Mouse (Mus musculus) intestine, embryonic 15.5 days (tissue): ENCODE measurements around the gene Mitd1. TPM values are rescaled to one million over a fixed set of nuclear protein-coding genes. Genes with fewer than 3 reads are reported as not detected.

Experiments used
- ATAC-seq: fragments of 200-750 bp; cut with Nextera tagmentation; 2 replicates; pipeline ENCODE4 v1.8.0; 2017; ENCODE audit warnings: moderate TSS enrichment, moderate library complexity
- H3K27ac ChIP-seq: fragments of 300-500 bp; sonication (generic); 2 replicates; pipeline ENCODE4 v1.5.1; 2015; ENCODE audit warnings: mild to moderate bottlenecking, inconsistent platforms
- H3K27me3 ChIP-seq: fragments of 300-500 bp; sonication (generic); replicated peaks from 2 replicates; pipeline ENCODE4 v1.6.1; 2015; ENCODE audit warnings: inconsistent platforms
- H3K36me3 ChIP-seq: fragments of 300-500 bp; sonication (generic); 2 replicates; pipeline ENCODE4 v1.6.1; 2015; ENCODE audit warnings: inconsistent platforms
- H3K4me1 ChIP-seq: fragments of 300-500 bp; sonication (generic); replicated peaks from 2 replicates; pipeline ENCODE4 v1.6.1; 2015; ENCODE audit warnings: inconsistent platforms
- H3K4me2 ChIP-seq: fragments of 300-500 bp; sonication (generic); replicated peaks from 2 replicates; pipeline ENCODE4 v1.6.1; 2015; ENCODE audit warnings: mild to moderate bottlenecking, inconsistent platforms
- H3K4me3 ChIP-seq: fragments of 300-500 bp; sonication (generic); replicated peaks from 2 replicates; pipeline ENCODE4 v1.5.1; 2015; ENCODE audit warnings: inconsistent platforms
- H3K9ac ChIP-seq: fragments of 300-500 bp; sonication (generic); 2 replicates; pipeline ENCODE4 v1.6.1; 2015; ENCODE audit warnings: inconsistent platforms
- H3K9me3 ChIP-seq: fragments of 300-500 bp; sonication (generic); 2 replicates; pipeline ENCODE4 v1.6.1; 2016; ENCODE audit warnings: inconsistent platforms
- WGBS: fragments of 180-500 bp; shearing (Covaris S2); methylation state at CpG from one replicate; pipeline ENCODE4 v1.1.7; 2015; 5-methylcytosine and 5-hydroxymethylcytosine counted together
- polyA plus RNA-seq: library from polyadenylated mRNA; unstranded; fragments of >200 nt; fragmentation: Nextera tagmentation; extraction: Ambion mirVana; gene quantifications from 2 replicates; pipeline ENCODE4 v1.2.1, GENCODE M21; 2015

Gene Mitd1
- polyA plus RNA-seq = 29.7 and 29.8 TPM in 2 replicates

- ATAC-seq = peak; percentile 93
- Histone ChIP-seq H3K9ac (peak within 1 kb of the TSS; percentile 66), H3K9me3 (no peaks in the 10 kb centered on the region), H3K27me3 (no peaks in the 10 kb centered on the region), H3K4me2 (peak within 1 kb of the TSS; percentile 68), H3K36me3 (peaks cover 6% of the 10 kb centered on the region; the same call in 1 of the 2 replicates), H3K4me1 (peaks cover 11% of the 10 kb centered on the region), H3K27ac (peak within 1 kb of the TSS; percentile 86), H3K4me3 (peak within 1 kb of the TSS; percentile 72)
- WGBS = under 1% methylated on average over 40 of the region's 41 CpGs
Observed at GRCm38 (mm10) chr1:37890025-37890652, at the start of gene Mitd1, which contains the start of gene Mrpl30. Mitd1 (minus strand) TSS chr1:37890411. Mrpl30 (plus strand) TSS chr1:37890477.

GRCm38 (mm10) chr1:37931806-37932205 lies 41.6 kb upstream of the Mitd1 start:
- ATAC-seq = peak; percentile 89
- Histone ChIP-seq H3K36me3 (no peaks in the 10 kb centered on the region), H3K4me3 (no peak overlapping the region), H3K9me3 (no peaks in the 10 kb centered on the region), H3K4me2 (no peak overlapping the region), H3K27ac (no peak overlapping the region), H3K4me1 (no peaks in the 10 kb centered on the region), H3K9ac (no peak overlapping the region), H3K27me3 (no peaks in the 10 kb centered on the region)
- WGBS = 22% methylated on average over 3 of the region's 3 CpGs

DNA sequence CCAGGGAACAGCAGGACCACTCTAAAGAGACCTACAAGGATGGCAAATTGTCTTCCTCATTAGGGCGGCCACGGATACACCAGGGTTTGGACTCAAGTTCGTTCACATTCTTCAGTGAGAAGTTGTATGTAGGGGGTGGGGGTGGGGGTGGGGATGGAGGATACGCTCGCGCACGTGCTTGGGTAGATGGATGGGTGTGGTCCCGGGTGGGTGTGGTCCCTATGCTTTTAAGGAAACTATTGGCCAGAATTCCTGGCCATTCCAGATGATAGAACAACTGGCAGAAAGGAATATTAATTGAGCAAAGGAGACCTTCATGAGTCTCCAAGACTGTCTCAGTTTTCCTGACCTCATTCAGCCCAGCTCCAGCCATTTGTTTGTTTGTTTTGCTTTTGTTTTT lies 35.8 kb upstream of the Mitd1 start:
- H3K9ac ChIP-seq = no peak overlapping the region
- no peak for ATAC-seq
- H3K27ac ChIP-seq = no peak overlapping the region
- no peaks in the 10 kb centered on the region for H3K9me3 ChIP-seq
- 79% methylated on average over 8 of the region's 8 CpGs for WGBS
- H3K4me2 ChIP-seq = no peak overlapping the region
- no peaks in the 10 kb centered on the region for H3K36me3 ChIP-seq
- H3K27me3 ChIP-seq = no peaks in the 10 kb centered on the region
- no peaks in the 10 kb centered on the region for H3K4me1 ChIP-seq
- H3K4me3 ChIP-seq = no peak overlapping the region

GRCm38 (mm10) chr1:37922536-37922935 lies 32.3 kb upstream of the Mitd1 start:
- Histone ChIP-seq H3K9ac (no peak overlapping the region), H3K4me2 (no peak overlapping the region), H3K36me3 (no peaks in the 10 kb centered on the region), H3K4me1 (no peaks in the 10 kb centered on the region), H3K9me3 (no peaks in the 10 kb centered on the region), H3K27me3 (no peaks in the 10 kb centered on the region), H3K4me3 (no peak overlapping the region), H3K27ac (no peak overlapping the region)
- WGBS = 55% methylated on average over 8 of the region's 8 CpGs
- ATAC-seq = no peak

GRCm38 (mm10) chr1:37918096-37918495 lies 27.9 kb upstream of the Mitd1 start:
- Histone ChIP-seq H3K27me3 (no peaks in the 10 kb centered on the region; the same call in 1 of the 2 replicates), H3K4me1 (no peaks in the 10 kb centered on the region), H3K27ac (no peak overlapping the region), H3K4me2 (no peak overlapping the region), H3K36me3 (no peaks in the 10 kb centered on the region), H3K4me3 (no peak overlapping the region), H3K9me3 (no peaks in the 10 kb centered on the region), H3K9ac (no peak overlapping the region)
- 50% methylated on average over 6 of the region's 6 CpGs for WGBS
- no peak for ATAC-seq

DNA sequence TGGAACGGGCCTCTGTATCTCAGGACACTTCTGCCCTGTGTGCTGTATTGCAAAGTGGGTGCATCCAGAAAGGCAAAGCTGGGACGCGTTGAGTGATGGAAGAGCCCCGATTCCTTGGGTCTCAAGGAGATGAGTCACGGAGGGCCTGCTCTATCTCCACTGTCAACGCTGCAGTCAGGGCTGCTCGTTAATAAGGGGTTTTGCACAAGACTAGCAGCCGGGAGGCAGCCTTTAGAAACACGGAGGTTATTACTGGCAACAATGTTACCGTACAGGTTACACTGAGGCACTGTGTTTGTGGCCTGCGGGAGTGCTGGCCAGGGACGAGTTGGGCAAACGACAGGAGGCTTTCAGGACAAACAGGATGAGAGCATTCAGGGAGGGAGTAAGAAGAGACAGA lies 27.5 kb upstream of the Mitd1 start:
- no peak for ATAC-seq
- WGBS = 54% methylated on average over 13 of the region's 13 CpGs
- H3K9me3 ChIP-seq = no peaks in the 10 kb centered on the region

GRCm38 (mm10) chr1:37916393-37916792 lies 26.2 kb upstream of the Mitd1 start, which contains the start of gene Lyg2:
Lyg2 (minus strand) TSS chr1:37916493.
- no peaks in the 10 kb centered on the region; the same call in 1 of the 2 replicates for H3K27me3 ChIP-seq
- WGBS = 74% methylated on average over 5 of the region's 5 CpGs

More for the DNA sequence above, 27.5 kb upstream of the Mitd1 start:
- Histone ChIP-seq H3K4me2 (no peak overlapping the region), H3K27me3 (no peaks in the 10 kb centered on the region; the same call in 1 of the 2 replicates), H3K36me3 (no peaks in the 10 kb centered on the region), H3K4me3 (no peak overlapping the region), H3K9ac (no peak overlapping the region), H3K27ac (no peak overlapping the region), H3K4me1 (no peaks in the 10 kb centered on the region)

GRCm38 (mm10) chr1:37912751-37913150 lies 22.5 kb upstream of the Mitd1 start:
- no peak for ATAC-seq
- 83% methylated on average over 2 of the region's 2 CpGs for WGBS
- H3K4me3 ChIP-seq = no peak overlapping the region
- H3K9me3 ChIP-seq = no peaks in the 10 kb centered on the region
- no peaks in the 10 kb centered on the region for H3K36me3 ChIP-seq
- no peak overlapping the region for H3K27ac ChIP-seq
- no peak overlapping the region for H3K9ac ChIP-seq
- no peak overlapping the region for H3K4me2 ChIP-seq
- no peaks in the 10 kb centered on the region; the same call in 1 of the 2 replicates for H3K27me3 ChIP-seq
- H3K4me1 ChIP-seq = no peaks in the 10 kb centered on the region

More at GRCm38 (mm10) chr1:37916393-37916792, 26.2 kb upstream of the Mitd1 start, which contains the start of gene Lyg2:
- Histone ChIP-seq H3K9me3 (no peaks in the 10 kb centered on the region), H3K9ac (no peak within 1 kb of the TSS), H3K36me3 (no peaks in the 10 kb centered on the region), H3K27ac (no peak within 1 kb of the TSS), H3K4me1 (no peaks in the 10 kb centered on the region), H3K4me3 (no peak within 1 kb of the TSS), H3K4me2 (no peak within 1 kb of the TSS)
- no peak for ATAC-seq

- no peak for ATAC-seq
Observed at GRCm38 (mm10) chr1:37903178-37903577, 13.0 kb upstream of the Mitd1 start.

DNA sequence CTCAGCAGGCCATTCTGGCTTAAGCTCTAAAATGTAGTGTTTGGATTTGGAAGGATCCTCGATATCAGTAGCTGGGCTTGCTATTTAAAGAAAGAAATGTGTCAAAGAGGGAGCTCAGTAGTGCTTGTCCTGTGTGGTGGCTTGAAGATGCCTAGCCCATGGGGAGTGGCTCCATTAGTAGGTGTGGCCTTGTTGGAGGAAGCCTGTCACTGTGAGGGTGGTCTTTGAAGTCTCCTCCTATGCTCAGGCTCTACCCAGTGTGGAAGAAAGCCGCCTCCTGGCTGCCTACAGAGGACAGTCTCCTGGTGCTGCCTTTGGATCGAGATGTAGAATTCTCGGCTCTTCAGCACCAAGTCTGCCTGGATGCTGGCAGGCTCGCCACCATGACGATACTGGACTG lies 10.1 kb upstream of the Mitd1 start:
- no peaks in the 10 kb centered on the region for H3K9me3 ChIP-seq
- H3K36me3 ChIP-seq = peaks cover 17% of the 10 kb centered on the region; the same call in 1 of the 2 replicates
- H3K9ac ChIP-seq = no peak overlapping the region
- no peaks in the 10 kb centered on the region for H3K27me3 ChIP-seq
- no peak for ATAC-seq
- no peak overlapping the region for H3K4me3 ChIP-seq
- WGBS = 52% methylated on average over 6 of the region's 6 CpGs
- H3K27ac ChIP-seq = no peak overlapping the region
- no peaks in the 10 kb centered on the region for H3K4me1 ChIP-seq
- no peak overlapping the region for H3K4me2 ChIP-seq

More at GRCm38 (mm10) chr1:37903178-37903577, 13.0 kb upstream of the Mitd1 start:
- Histone ChIP-seq H3K4me1 (no peaks in the 10 kb centered on the region), H3K9me3 (no peaks in the 10 kb centered on the region), H3K27ac (no peak overlapping the region), H3K9ac (no peak overlapping the region), H3K36me3 (peaks cover 8% of the 10 kb centered on the region; the same call in 1 of the 2 replicates), H3K27me3 (no peaks in the 10 kb centered on the region), H3K4me3 (no peak overlapping the region), H3K4me2 (no peak overlapping the region)
- WGBS = 29% methylated on average over 6 of the region's 6 CpGs

DNA sequence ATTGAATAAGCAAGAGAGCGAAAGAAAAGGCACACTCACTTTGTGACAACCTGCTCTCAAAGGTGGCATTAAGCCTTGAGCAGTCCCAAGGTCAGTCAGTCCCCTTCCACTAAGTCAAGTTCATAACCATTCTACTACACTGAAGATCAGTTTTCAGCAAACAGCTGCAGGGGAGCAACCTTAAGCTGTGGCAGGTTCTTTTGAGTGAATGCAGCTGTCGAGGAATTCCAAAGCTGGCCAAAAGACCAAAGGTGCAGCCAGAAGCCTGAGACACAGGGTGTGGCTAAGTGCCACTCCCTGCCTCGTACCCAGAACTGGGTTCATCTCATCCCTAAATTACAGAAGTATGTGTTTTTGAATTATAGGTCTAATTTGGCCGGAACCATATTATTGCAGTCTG lies 9.6 kb upstream of the Mitd1 start:
- no peak overlapping the region for H3K4me3 ChIP-seq
- H3K9ac ChIP-seq = no peak overlapping the region
- ATAC-seq = no peak
- no peak overlapping the region for H3K4me2 ChIP-seq
- no peaks in the 10 kb centered on the region for H3K27me3 ChIP-seq
- 72% methylated on average over 4 of the region's 4 CpGs for WGBS
- H3K4me1 ChIP-seq = no peaks in the 10 kb centered on the region
- H3K36me3 ChIP-seq = peaks cover 21% of the 10 kb centered on the region
- H3K27ac ChIP-seq = no peak overlapping the region
- H3K9me3 ChIP-seq = no peaks in the 10 kb centered on the region

DNA sequence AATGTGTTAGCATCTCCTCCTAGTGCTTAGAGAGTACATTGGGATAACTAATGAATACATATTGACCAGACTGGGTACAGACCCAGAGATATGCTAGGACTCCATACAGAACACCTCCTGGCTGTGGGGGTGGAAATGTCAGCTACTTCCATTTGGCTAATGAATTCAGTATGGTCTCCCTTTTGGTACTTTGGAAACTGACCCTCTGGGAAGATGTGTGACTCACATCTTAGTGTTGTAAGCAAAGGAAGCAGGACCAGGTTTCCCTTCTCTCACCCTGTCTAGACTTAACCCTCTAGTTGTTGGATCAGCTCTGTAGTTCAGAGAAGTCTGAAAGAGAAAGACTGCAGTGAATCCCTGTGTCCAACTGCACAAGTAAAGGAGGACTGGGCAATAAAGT lies 4.4 kb upstream of the Mitd1 start:
- peaks cover 23% of the 10 kb centered on the region for H3K36me3 ChIP-seq

DNA sequence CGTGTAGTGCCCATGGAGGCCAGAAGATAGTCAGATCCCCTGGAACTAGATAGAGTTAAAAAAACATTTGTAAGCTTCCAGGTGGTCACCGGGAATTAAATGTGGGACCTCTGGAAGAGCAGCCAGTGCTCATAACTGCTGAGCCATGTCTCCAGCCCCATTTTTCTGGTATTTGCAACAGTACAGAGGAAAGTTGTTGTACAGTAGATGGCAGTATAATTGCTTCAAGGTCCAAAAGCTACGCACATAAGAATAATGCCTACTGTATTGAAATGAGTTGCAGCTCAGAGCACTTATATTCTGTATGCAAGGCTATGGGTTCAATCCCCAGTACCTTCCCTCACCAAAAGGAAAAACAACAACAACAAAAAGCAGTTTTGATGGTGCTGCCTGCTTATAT lies 1.2 kb upstream of the Mitd1 start:
- H3K27ac ChIP-seq = no peak overlapping the region
- H3K27me3 ChIP-seq = no peaks in the 10 kb centered on the region
- H3K36me3 ChIP-seq = peaks cover 9% of the 10 kb centered on the region; the same call in 1 of the 2 replicates
- H3K9me3 ChIP-seq = no peaks in the 10 kb centered on the region
- no peak overlapping the region for H3K9ac ChIP-seq
- peak overlapping the region; percentile 68 for H3K4me2 ChIP-seq
- 55% methylated on average over 3 of the region's 3 CpGs for WGBS
- no peak for ATAC-seq
- H3K4me1 ChIP-seq = peaks cover 11% of the 10 kb centered on the region
- H3K4me3 ChIP-seq = peak overlapping the region; percentile 72

More for the DNA sequence above, 4.4 kb upstream of the Mitd1 start:
- H3K4me1 ChIP-seq = peaks cover 4% of the 10 kb centered on the region
- H3K27me3 ChIP-seq = no peaks in the 10 kb centered on the region
- H3K9ac ChIP-seq = no peak overlapping the region
- no peak for ATAC-seq
- no peak overlapping the region for H3K4me3 ChIP-seq
- no peak overlapping the region for H3K4me2 ChIP-seq
- no peaks in the 10 kb centered on the region for H3K9me3 ChIP-seq
- H3K27ac ChIP-seq = no peak overlapping the region
